Mouse (Mus musculus) lung, adult 18-20 months (tissue): ENCODE measurements around the gene Gm12800.
A peak's percentile ranks its signal among the peaks of the same experiment; 100 is the strongest.
"Not testable (repeated sequence)": the region's sequence is repeated elsewhere in the genome, so short reads cannot be mapped to it uniquely, and the experiment has no call there.

Source experiments
- DNase-seq, 2 experiments: peaks; one replicate each; pipeline ENCODE4 v3.0.0; 2022; ENCODE audit warnings: mixed read lengths in 2 of 2

The Gm12800 gene

DNA sequence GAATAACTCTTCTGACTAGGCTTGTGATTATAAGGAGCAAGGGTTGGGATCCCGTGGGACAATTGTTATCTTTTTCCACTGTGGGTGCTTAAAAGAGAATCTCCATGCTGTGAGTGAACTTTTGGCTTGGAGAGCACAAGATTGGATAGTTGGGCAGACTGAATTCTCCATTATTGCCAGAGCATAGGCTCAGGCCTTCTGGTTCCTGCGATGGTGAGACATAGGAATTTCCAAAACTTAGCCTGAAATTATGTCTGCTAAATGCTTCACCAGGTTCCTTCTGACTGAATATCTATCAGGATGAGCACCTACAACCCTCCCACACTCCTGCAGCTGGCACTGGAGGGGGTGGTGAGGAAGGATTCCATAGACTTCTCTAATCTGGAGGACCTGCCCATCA is at the start of gene Gm12800:
Gene Gm12800, plus strand, starts transcription at position 301 of the 400 bp plus-strand sequence.
- DNase-seq, result not testable (repeated sequence)

DNA sequence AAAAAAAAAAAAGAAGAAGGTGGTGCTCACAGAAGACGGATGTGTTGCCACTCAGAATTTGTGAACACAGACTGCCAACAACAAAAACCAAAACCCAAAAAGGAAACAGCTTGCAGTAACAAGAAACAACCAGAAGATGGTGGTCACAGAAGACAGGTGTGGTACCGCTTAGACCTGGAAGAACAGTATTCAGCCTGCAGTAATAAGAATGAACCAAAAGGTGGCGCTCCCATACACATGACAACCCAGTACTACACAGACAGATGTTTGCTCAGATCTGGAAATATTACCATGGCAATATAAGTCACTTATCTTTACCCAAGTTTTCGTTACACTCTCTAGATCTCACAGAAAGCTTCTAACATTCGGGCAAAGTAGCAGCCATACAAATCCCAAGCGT is 48.0 kb upstream of the Gm12800 start:
- DNase-seq, result peak in 1 of 2 experiments; percentile 2

DNA sequence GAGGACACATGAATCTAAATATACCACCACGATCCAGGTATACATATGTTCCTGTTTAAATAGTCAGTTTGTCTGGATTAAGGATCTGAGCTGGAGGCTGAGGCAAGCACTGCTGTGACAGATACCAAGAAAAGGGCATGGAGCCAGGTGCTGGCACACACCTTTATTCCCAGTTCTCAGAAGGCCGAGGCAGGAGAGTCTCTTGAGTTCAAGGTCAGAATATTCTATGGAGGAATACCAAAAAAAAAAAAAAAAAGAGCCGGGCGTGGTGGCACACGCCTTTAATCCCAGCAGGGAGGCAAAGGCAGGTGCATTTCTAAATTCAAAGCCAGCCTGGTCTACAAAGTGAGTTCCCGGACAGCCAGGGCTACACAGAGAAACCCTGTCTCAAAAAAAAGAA is 46.6 kb upstream of the Gm12800 start:
- DNase-seq, result no peak

DNA sequence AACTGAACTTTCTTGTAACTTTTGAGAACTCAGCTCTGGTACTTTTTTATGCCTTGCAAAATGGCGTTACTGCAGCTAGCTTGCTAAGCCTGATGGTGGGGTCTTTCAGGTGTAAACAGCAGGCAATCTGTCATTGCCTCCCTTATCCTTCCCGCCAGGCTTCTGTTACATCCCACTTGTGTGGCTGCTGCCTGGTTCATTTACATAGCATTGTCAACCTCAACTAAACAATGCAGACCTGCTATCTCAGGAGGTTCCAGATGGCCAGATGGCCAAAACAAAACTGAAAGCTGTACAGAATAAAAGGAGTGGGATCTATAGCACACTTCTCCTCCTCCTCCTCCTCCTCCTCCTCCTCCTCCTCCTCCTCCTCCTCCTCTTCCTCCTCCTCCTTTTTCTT is 36.9 kb upstream of the Gm12800 start:
- DNase-seq, result not testable (repeated sequence)

- DNase-seq, result not testable (repeated sequence)
Observed at GRCm38 (mm10) chr4:101875687-101876086, 33.2 kb upstream of the Gm12800 start.

DNA sequence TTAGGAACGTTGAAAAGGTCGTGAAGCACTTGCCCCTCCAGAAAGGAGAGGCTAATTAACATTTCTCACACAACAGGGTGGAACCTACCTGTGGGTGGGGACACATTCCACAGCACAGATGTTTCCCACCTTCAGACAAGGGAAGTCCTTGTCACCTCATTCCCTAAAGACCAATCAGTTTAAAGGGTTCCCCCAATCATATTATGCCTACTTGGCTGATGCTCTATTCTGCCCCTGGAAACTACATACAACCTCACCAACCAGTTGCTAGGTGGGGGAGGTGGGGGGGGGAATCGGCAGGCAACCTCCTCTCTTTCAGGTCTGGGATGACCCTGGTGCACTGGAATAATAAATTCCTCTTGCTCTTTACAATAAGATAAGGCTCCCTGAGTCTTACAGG is 25.3 kb upstream of the Gm12800 start:
- DNase-seq, result no peak

DNA sequence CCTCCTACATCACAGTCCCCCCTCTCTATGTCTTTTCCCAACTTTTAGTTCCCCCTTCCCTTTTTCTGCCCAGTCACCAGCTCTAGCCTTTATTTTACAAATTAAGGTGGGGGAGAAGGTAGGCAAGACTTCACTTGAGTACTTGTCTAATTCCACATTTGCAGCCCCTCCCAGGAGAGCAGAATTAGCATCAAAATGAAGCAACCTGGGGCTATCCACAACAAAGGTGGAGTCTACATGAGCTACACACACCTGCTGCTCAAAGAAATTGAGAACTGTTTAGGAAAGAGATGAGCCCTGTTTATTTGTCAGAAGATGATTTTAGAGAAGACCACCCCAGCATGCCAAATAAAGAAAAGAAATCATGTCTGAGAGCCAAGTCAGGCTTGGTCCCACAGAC is 19.5 kb upstream of the Gm12800 start:
- DNase-seq, result no peak

DNA sequence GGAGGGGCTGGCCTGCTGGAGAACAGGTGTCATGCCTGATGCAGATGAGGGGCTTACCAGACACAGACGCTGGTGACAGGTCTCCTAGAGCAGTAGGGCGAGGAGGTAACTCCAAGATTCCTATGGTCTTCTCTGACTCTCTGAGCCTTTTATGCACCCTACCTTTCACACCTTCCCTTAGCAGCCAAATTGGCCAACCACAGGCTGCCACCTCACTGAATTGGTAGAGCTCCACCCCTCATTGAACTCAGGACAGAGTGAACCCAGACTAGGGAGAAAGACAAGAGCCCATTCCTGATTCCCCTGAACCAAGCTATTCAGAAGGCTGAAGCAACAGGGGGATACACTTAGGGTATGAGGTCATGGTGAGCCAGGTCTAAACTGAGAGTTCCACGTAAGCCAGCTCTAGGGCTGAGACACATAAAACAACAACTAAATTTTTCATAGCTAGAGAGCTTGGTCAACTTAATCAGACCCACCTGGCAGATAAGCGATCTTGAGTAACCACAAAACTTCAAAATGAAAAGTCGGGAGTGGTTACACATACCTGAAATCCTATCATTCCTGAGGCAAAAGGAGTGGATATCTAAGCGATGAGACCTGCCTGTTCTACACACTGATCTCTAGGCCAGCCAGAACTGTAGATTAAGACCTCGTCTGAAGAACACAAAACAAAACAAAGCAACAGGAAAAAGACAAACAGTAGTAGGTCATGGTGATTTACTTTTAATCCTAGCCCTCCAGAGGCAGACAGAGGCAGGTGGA is 15.1 kb upstream of the Gm12800 start, which contains the start of gene C130073F10Rik:
Gene C130073F10Rik, minus strand, starts transcription at position 134 of the 765 bp plus-strand sequence.
- no peak for DNase-seq

- not testable (repeated sequence) for DNase-seq
Observed at GRCm38 (mm10) chr4:101940107-101940506, 31.2 kb downstream of the Gm12800 start, which contains the start of gene Gm12794. Gene Gm12794, plus strand, starts transcription at chr4:101940407.
